Mouse (Mus musculus): ENCODE data around the gene Stard8.
A peak's percentile ranks its signal among the peaks of the same experiment; 100 is the strongest.
"Not testable (repeated sequence)": the region's sequence is repeated elsewhere in the genome, so short reads cannot be mapped to it uniquely, and the experiment has no call there.

The Stard8 gene

GRCm38 (mm10) chrX:99003046-99003445 is at the start of gene Stard8:
Gene Stard8, plus strand, starts transcription at chrX:99003248.
- DNase-seq = peak; percentile 15

GRCm38 (mm10) chrX:98953941-98954340 is 49.1 kb upstream of the Stard8 start:
- DNase-seq = peak; percentile 12

GRCm38 (mm10) chrX:98958287-98958686 is 44.8 kb upstream of the Stard8 start:
- no peak for DNase-seq

GRCm38 (mm10) chrX:98959050-98959449 is 44.0 kb upstream of the Stard8 start:
- no peak for DNase-seq

GRCm38 (mm10) chrX:98963742-98964141 is 39.3 kb upstream of the Stard8 start:
- DNase-seq = no peak

- DNase-seq = no peak
Observed at GRCm38 (mm10) chrX:98964513-98964912, 38.5 kb upstream of the Stard8 start.

- DNase-seq = not testable (repeated sequence)
Observed at GRCm38 (mm10) chrX:98986611-98987010, 16.4 kb upstream of the Stard8 start.

- DNase-seq = peak; percentile 76
Observed at GRCm38 (mm10) chrX:98989574-98989973, 13.5 kb upstream of the Stard8 start.

GRCm38 (mm10) chrX:99002065-99002464 is 983 bp upstream of the Stard8 start:
- peak; percentile 47 for DNase-seq

GRCm38 (mm10) chrX:99010581-99010980 is 7.5 kb downstream of the Stard8 start:
- no peak for DNase-seq

- no peak for DNase-seq
Observed at GRCm38 (mm10) chrX:99011281-99011680, 8.2 kb downstream of the Stard8 start.

- no peak for DNase-seq
Observed at GRCm38 (mm10) chrX:99012486-99012885, 9.4 kb downstream of the Stard8 start.

- DNase-seq = no peak
Observed at GRCm38 (mm10) chrX:99015705-99016104, 12.7 kb downstream of the Stard8 start.

- peak; percentile 6 for DNase-seq
Observed at GRCm38 (mm10) chrX:99016987-99017386, 13.9 kb downstream of the Stard8 start.

- DNase-seq = no peak
Observed at GRCm38 (mm10) chrX:99017874-99018273, 14.8 kb downstream of the Stard8 start.

- DNase-seq = no peak
Observed at GRCm38 (mm10) chrX:99019303-99019702, 16.3 kb downstream of the Stard8 start.

- no peak for DNase-seq
Observed at GRCm38 (mm10) chrX:99020215-99020614, 17.2 kb downstream of the Stard8 start.

- DNase-seq = no peak
Observed at GRCm38 (mm10) chrX:99021593-99021992, 18.5 kb downstream of the Stard8 start.

GRCm38 (mm10) chrX:99023951-99024350 is 20.9 kb downstream of the Stard8 start:
- no peak for DNase-seq

GRCm38 (mm10) chrX:99035407-99035806 is 32.4 kb downstream of the Stard8 start:
- DNase-seq = no peak

- DNase-seq = peak; percentile 84
Observed at GRCm38 (mm10) chrX:99042451-99042951, 39.5 kb downstream of the Stard8 start.

GRCm38 (mm10) chrX:99043275-99043674 is 40.2 kb downstream of the Stard8 start:
- no peak for DNase-seq

GRCm38 (mm10) chrX:99043739-99044138 is 40.7 kb downstream of the Stard8 start:
- DNase-seq = no peak

- no peak for DNase-seq
Observed at GRCm38 (mm10) chrX:99045315-99045714, 42.3 kb downstream of the Stard8 start.

- peak; percentile 17 for DNase-seq
Observed at GRCm38 (mm10) chrX:99046360-99047055, 43.5 kb downstream of the Stard8 start.

Measured in lung, postnatal 14 days (tissue).